Mouse (Mus musculus) cerebellum, adult 2 months (tissue): ENCODE measurements around the gene Nt5c.

Experiments
- CTCF ChIP-seq: fragments of 200-500 bp; IDR thresholded peaks from 2 replicates; pipeline ENCODE4 v1.5.1; 2011; ENCODE audit warnings: low read depth, mild to moderate bottlenecking, control low read depth, low read length, moderate library complexity, borderline replicate concordance; ENCODE audit not compliant: insufficient read depth
- POLR2A ChIP-seq: fragments of 200-500 bp; IDR thresholded peaks from 2 replicates; pipeline ENCODE4 v1.6.1; 2011; ENCODE audit warnings: low read length, control low read depth, borderline replicate concordance; ENCODE audit not compliant: insufficient read depth

- TF ChIP-seq CTCF (no peak), POLR2A (no peak)
Observed at GRCm38 (mm10) chr11:115518693-115519092, 27.0 kb upstream of the Nt5c start.
